Mouse (Mus musculus): ENCODE results near the gene Gm20388. TPM values are rescaled to one million over a fixed set of nuclear protein-coding genes. Genes with fewer than 3 reads are reported as not detected.

Gm20388 gene
- polyA plus RNA-seq, 1 experiment = 0.36 TPM

DNA sequence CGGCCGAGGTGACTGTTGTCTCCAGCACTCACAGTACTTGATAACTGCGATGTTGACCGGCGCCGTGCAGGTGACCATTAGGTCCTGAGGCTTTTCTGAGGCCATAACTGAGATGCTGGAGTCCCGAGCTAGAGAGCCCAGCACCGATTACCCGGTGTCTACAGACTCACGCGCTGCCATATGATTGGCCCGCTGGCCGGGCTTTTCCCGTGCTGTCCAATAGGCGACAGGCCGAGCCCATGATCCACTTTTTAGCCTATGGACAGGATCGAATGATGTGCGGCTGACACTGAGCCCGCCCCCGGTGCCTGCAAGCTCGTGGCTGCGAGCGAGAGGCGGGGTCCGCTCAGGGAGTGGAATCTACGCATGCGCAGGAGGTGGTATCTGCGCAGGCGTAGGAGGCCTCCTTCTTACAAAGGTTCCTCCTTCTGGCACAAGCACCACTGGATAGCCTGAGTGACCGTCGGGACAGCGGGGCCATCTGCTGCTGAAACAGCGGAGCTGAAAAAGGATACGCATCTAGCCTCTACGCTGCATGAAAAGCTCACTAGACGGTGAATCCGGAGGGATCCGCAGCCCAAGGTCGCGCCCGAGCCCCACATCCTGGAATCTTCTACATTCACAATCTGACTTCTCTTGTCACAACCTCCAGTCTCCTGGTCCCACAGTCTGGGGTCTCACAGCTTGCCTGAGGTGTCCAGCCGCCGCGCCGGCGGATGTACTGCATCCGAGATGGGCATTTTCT is 2532.8 kb downstream of the Gm20388 start, which contains the start of gene Mvd:
TSS of gene Mvd (minus strand) at position 161 of the 745 bp plus-strand sequence.
- peaks cover 34% of the 10 kb centered on the region for H3K4me1 ChIP-seq (ENCODE audit: control insufficient read depth)
- peaks cover 15% of the 10 kb centered on the region for H3K36me3 ChIP-seq (ENCODE audit: control insufficient read depth)
- H3K4me3 ChIP-seq (replicated peaks) = peak within 1 kb of the TSS; percentile 71
- H3K9me3 ChIP-seq (ENCODE audit: control insufficient read depth, low read length) = peaks cover 4% of the 10 kb centered on the region
- H3K27me3 ChIP-seq (ENCODE audit: control insufficient read depth) = peaks cover 9% of the 10 kb centered on the region
- no peak for TF ChIP-seq GATA1 (IDR thresholded peaks at IDR 0.05; ENCODE audit: low read length)
- TF ChIP-seq TAL1 (IDR thresholded peaks at IDR 0.05; ENCODE audit: low read length) = no peak

GRCm38 (mm10) chr8:122444058-122444748 is 2533.6 kb downstream of the Gm20388 start:
- Histone ChIP-seq H3K9me3 (ENCODE audit: control insufficient read depth, low read length) (peaks cover 3% of the 10 kb centered on the region), H3K4me1 (ENCODE audit: control insufficient read depth) (peaks cover 30% of the 10 kb centered on the region), H3K27me3 (ENCODE audit: control insufficient read depth) (peaks cover 9% of the 10 kb centered on the region), H3K4me3 (replicated peaks) (peak overlapping the region; percentile 71), H3K36me3 (ENCODE audit: control insufficient read depth) (peaks cover 10% of the 10 kb centered on the region)
- no peak for TF ChIP-seq GATA1 (IDR thresholded peaks at IDR 0.05; ENCODE audit: low read length)
- no peak for TF ChIP-seq TAL1 (IDR thresholded peaks at IDR 0.05; ENCODE audit: low read length)

- Histone ChIP-seq H3K36me3 (ENCODE audit: control insufficient read depth) (no peaks in the 10 kb centered on the region; the same call in 1 of the 2 replicates), H3K4me1 (ENCODE audit: control insufficient read depth) (peaks cover 30% of the 10 kb centered on the region), H3K9me3 (ENCODE audit: control insufficient read depth, low read length) (no peaks in the 10 kb centered on the region), H3K27me3 (ENCODE audit: control insufficient read depth) (peaks cover 9% of the 10 kb centered on the region), H3K4me3 (replicated peaks) (no peak overlapping the region)
- TF ChIP-seq TAL1 (IDR thresholded peaks at IDR 0.05; ENCODE audit: low read length) (no peak), GATA1 (IDR thresholded peaks at IDR 0.05; ENCODE audit: low read length) (no peak)
Observed at GRCm38 (mm10) chr8:122445203-122445602, 2534.6 kb downstream of the Gm20388 start.

DNA sequence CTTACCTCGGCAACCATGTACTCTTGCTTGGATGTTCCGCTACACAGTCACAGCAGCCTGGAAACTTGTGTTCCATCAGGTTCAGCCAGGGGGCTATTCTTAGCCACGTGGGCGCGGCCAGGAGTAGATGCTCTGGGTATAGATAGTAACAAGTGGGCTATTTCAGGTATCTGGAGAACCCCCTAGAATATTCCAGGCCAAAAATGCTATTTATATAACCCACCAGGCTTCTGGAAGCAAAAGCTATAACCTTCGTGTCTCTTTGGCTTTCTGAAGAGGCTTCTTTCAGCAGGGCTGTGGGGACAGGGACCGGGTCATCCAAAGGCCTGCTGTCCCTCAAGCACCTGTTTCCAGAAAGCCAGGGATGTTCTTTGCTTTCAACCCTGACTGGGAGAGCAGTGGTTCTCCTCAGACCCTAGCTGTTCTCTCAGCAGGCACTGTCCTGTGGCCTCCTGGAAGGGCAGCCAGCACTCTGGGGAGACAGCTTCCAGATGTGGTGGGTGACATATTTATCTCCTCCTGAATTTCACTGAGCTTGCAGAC is 2540.6 kb downstream of the Gm20388 start:
- no peaks in the 10 kb centered on the region for H3K36me3 ChIP-seq (ENCODE audit: control insufficient read depth)
- no peak for TF ChIP-seq TAL1 (IDR thresholded peaks at IDR 0.05; ENCODE audit: low read length)
- TF ChIP-seq GATA1 (IDR thresholded peaks at IDR 0.05; ENCODE audit: low read length) = no peak
- no peak overlapping the region for H3K4me3 ChIP-seq (replicated peaks)
- H3K9me3 ChIP-seq (ENCODE audit: control insufficient read depth, low read length) = no peaks in the 10 kb centered on the region
- H3K4me1 ChIP-seq (ENCODE audit: control insufficient read depth) = no peaks in the 10 kb centered on the region; the same call in 1 of the 2 replicates
- H3K27me3 ChIP-seq (ENCODE audit: control insufficient read depth) = peaks cover 14% of the 10 kb centered on the region

DNA sequence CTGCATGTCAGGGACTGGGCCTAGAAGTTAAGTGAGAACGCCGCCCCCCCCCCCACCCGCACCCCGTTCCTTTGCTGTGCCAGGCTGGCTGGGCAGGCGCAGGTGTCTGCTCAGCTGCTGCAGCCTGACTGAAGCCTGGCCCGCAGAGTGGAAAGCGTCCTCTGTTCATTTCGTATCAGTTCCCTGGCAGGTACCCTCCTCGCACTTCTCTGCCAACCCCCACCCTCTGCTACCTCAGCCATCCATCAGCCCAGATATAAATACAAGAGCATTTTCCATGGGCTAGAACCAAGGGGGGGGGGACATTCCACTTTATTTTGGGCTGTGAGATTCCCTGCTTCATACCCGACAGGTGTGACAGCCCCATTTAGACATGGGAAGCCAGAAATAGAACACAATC is 2541.5 kb downstream of the Gm20388 start:
- Histone ChIP-seq H3K27me3 (ENCODE audit: control insufficient read depth) (peaks cover 19% of the 10 kb centered on the region), H3K4me3 (replicated peaks) (no peak overlapping the region), H3K4me1 (ENCODE audit: control insufficient read depth) (no peaks in the 10 kb centered on the region; the same call in 1 of the 2 replicates), H3K9me3 (ENCODE audit: control insufficient read depth, low read length) (no peaks in the 10 kb centered on the region), H3K36me3 (ENCODE audit: control insufficient read depth) (no peaks in the 10 kb centered on the region)
- no peak for TF ChIP-seq TAL1 (IDR thresholded peaks at IDR 0.05; ENCODE audit: low read length)
- TF ChIP-seq GATA1 (IDR thresholded peaks at IDR 0.05; ENCODE audit: low read length) = no peak

DNA sequence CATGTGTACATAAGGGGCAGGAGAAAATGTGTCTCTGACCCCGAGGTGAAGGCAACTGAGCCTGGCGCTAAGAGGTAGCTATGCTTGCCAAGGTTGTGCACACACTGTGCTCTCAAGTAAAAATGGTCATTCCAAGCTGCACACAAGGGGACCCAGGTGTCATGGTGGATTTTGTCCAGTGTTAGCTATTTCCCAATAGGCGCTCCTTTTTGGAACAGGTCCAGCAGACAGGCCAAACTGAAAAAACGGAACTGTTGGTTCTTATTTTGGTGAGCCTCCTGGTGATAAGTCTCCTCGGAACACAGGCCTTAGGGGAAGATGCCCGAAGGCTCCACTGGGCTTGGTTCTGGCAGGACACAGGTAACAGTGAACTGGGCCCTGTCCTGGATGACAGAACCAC is 2543.8 kb downstream of the Gm20388 start:
- H3K27me3 ChIP-seq (ENCODE audit: control insufficient read depth) = peaks cover 34% of the 10 kb centered on the region
- H3K36me3 ChIP-seq (ENCODE audit: control insufficient read depth) = no peaks in the 10 kb centered on the region
- H3K4me3 ChIP-seq (replicated peaks) = no peak overlapping the region
- H3K4me1 ChIP-seq (ENCODE audit: control insufficient read depth) = no peaks in the 10 kb centered on the region; the same call in 1 of the 2 replicates
- H3K9me3 ChIP-seq (ENCODE audit: control insufficient read depth, low read length) = no peaks in the 10 kb centered on the region
- no peak for TF ChIP-seq GATA1 (IDR thresholded peaks at IDR 0.05; ENCODE audit: low read length)
- TF ChIP-seq TAL1 (IDR thresholded peaks at IDR 0.05; ENCODE audit: low read length) = no peak

DNA sequence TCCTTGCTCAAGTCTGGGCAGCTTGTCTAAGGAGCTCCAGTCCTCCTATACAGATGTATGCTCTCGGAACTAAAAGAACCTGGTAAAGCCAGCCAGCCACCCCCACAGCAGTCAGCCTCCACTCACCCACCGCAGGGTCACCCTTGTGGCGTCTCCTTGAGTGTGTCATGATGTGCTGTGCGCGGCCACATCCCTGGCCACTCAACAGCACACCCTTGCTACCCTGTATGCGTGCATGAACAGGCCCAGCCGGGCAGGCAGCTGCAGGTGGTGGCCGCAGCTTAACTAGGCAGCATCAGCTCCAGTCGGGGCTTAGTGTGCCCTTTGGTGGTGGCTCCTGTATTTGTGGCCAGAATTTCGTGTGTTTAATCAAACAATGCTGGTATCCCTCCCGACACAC is 2546.5 kb downstream of the Gm20388 start:
- TF ChIP-seq TAL1 (IDR thresholded peaks at IDR 0.05; ENCODE audit: low read length) = no peak
- TF ChIP-seq GATA1 (IDR thresholded peaks at IDR 0.05; ENCODE audit: low read length) = no peak
- Histone ChIP-seq H3K4me3 (replicated peaks) (no peak overlapping the region), H3K4me1 (ENCODE audit: control insufficient read depth) (peaks cover 11% of the 10 kb centered on the region), H3K27me3 (ENCODE audit: control insufficient read depth) (peaks cover 62% of the 10 kb centered on the region), H3K36me3 (ENCODE audit: control insufficient read depth) (no peaks in the 10 kb centered on the region), H3K9me3 (ENCODE audit: control insufficient read depth, low read length) (peaks cover 7% of the 10 kb centered on the region; the same call in 1 of the 2 replicates)

- Histone ChIP-seq H3K27me3 (ENCODE audit: control insufficient read depth) (peaks cover 82% of the 10 kb centered on the region), H3K4me3 (replicated peaks) (no peak overlapping the region)
Observed at GRCm38 (mm10) chr8:122459218-122459900, 2548.7 kb downstream of the Gm20388 start.

More at GRCm38 (mm10) chr8:122459218-122459900, 2548.7 kb downstream of the Gm20388 start:
- H3K4me1 ChIP-seq (ENCODE audit: control insufficient read depth) = peaks cover 21% of the 10 kb centered on the region
- H3K9me3 ChIP-seq (ENCODE audit: control insufficient read depth, low read length) = peaks cover 7% of the 10 kb centered on the region; the same call in 1 of the 2 replicates
- TF ChIP-seq TAL1 (IDR thresholded peaks at IDR 0.05; ENCODE audit: low read length) = no peak
- TF ChIP-seq GATA1 (IDR thresholded peaks at IDR 0.05; ENCODE audit: low read length) = no peak
- H3K36me3 ChIP-seq (ENCODE audit: control insufficient read depth) = no peaks in the 10 kb centered on the region

Data from erythroblast, embryonic 14.5 days (primary cell).